Mouse (Mus musculus) CH12.LX (cell line): ENCODE results near the gene Aup1. TPM values are rescaled to one million over a fixed set of nuclear protein-coding genes. Genes with fewer than 3 reads are reported as not detected.

Experiments
- DNase-seq: peaks from one replicate; pipeline ENCODE4 v3.0.0-alpha.2; 2013; ENCODE audit errors: extremely low read depth
- H3K27ac ChIP-seq: 2 replicates; pipeline ENCODE4 v1.5.1; 2012; ENCODE audit warnings: low read depth, mild to moderate bottlenecking, control low read depth, moderate library complexity; ENCODE audit not compliant: insufficient read depth
- H3K27me3 ChIP-seq: replicated peaks from 2 replicates; pipeline ENCODE3; 2012; ENCODE audit warnings: inconsistent platforms
- H3K36me3 ChIP-seq, 2 experiments: replicated peaks in 1 of 2; 2 replicates each; pipeline versions ENCODE3 to v1.6.1; 2012; ENCODE audit warnings: inconsistent platforms in 1 of 2, low read length in 1 of 2, mild to moderate bottlenecking in 1 of 2, mixed read lengths in 1 of 2, moderate library complexity in 1 of 2; ENCODE audit not compliant: control insufficient read depth in 1 of 2, insufficient read depth in 1 of 2
- H3K4me1 ChIP-seq, 2 experiments: 2 replicates each; pipeline ENCODE4 v1.6.1; 2012; ENCODE audit warnings: inconsistent platforms in 1 of 2, moderate library complexity in 1 of 2; ENCODE audit not compliant: insufficient read depth in 2 of 2, control insufficient read depth in 1 of 2
- H3K4me2 ChIP-seq: 2 replicates; pipeline ENCODE4 v1.6.1; 2012; ENCODE audit warnings: low read depth, mild to moderate bottlenecking, control low read depth; ENCODE audit not compliant: poor library complexity, insufficient read depth, severe bottlenecking
- H3K4me3 ChIP-seq, 3 experiments: fragments of 150-350 bp in 1 of 3; sonication (generic) in 1 of 3; replicated peaks in 1 of 3; 2 replicates each; pipeline versions ENCODE3 to v1.5.1; 2011 to 2012; ENCODE audit warnings: low read depth in 2 of 3, low read length in 2 of 3, mild to moderate bottlenecking in 2 of 3, moderate library complexity in 2 of 3, control low read depth in 1 of 3, improper control_type of control experiment in 1 of 3, inconsistent platforms in 1 of 3, mixed read lengths in 1 of 3; ENCODE audit not compliant: poor library complexity in 1 of 3
- H3K79me2 ChIP-seq: replicated peaks from 2 replicates; pipeline ENCODE4 v1.6.1; 2012; ENCODE audit warnings: mild to moderate bottlenecking, moderate library complexity; ENCODE audit not compliant: control insufficient read depth, poor library complexity, insufficient read depth, severe bottlenecking; ENCODE audit errors: extremely low read depth
- H3K9ac ChIP-seq: 2 replicates; pipeline ENCODE4 v1.6.1; 2012; ENCODE audit warnings: low read depth, mild to moderate bottlenecking, control low read depth, moderate library complexity; ENCODE audit not compliant: insufficient read depth
- H3K9me3 ChIP-seq: replicated peaks from 2 replicates; pipeline ENCODE3; 2012; ENCODE audit warnings: low read length, inconsistent platforms, mixed read lengths
- BHLHE40 ChIP-seq: IDR thresholded peaks from 2 replicates; pipeline ENCODE4 v1.6.1; 2011; ENCODE audit warnings: mild to moderate bottlenecking, low read depth, low read length, improper control_type of control experiment
- CHD1 ChIP-seq: IDR thresholded peaks from 2 replicates; pipeline ENCODE4 v1.6.1; 2012; ENCODE audit warnings: low read depth, low read length, improper control_type of control experiment, inconsistent platforms
- EP300 ChIP-seq: IDR thresholded peaks from 2 replicates; pipeline ENCODE4 v1.6.1; 2011; ENCODE audit warnings: low read length, improper control_type of control experiment
- GABPA ChIP-seq: IDR thresholded peaks from 2 replicates; pipeline ENCODE4 v1.6.1; 2012; ENCODE audit warnings: low read depth, low read length, improper control_type of control experiment, inconsistent platforms; ENCODE audit not compliant: insufficient replicate concordance
- HCFC1 ChIP-seq: IDR thresholded peaks from 2 replicates; pipeline ENCODE4 v1.6.1; 2012; ENCODE audit warnings: low read depth, mild to moderate bottlenecking, inconsistent platforms, low read length, improper control_type of control experiment
- MAFK ChIP-seq: IDR thresholded peaks from 2 replicates; pipeline ENCODE4 v1.6.1; 2011; ENCODE audit warnings: low read length, improper control_type of control experiment; ENCODE audit not compliant: insufficient replicate concordance
- MAX ChIP-seq: IDR thresholded peaks from 2 replicates; pipeline ENCODE4 v1.6.1; 2011; ENCODE audit warnings: low read length, improper control_type of control experiment
- NELFE ChIP-seq: IDR thresholded peaks from 2 replicates; pipeline ENCODE4 v1.6.1; 2011; ENCODE audit warnings: low read depth, low read length, improper control_type of control experiment
- PAX5 ChIP-seq: IDR thresholded peaks from 2 replicates; pipeline ENCODE4 v1.6.1; 2012; ENCODE audit warnings: low read length, inconsistent platforms, mixed read lengths
- POLR2A ChIP-seq: IDR thresholded peaks from 2 replicates; pipeline ENCODE4 v1.6.1; 2011; ENCODE audit warnings: low read depth, mild to moderate bottlenecking, improper control_type of control experiment, low read length
- POLR2AphosphoS2 ChIP-seq: IDR thresholded peaks from 2 replicates; pipeline ENCODE4 v1.6.1; 2011; ENCODE audit warnings: low read depth, low read length, improper control_type of control experiment
- RCOR1 ChIP-seq: conservative IDR thresholded peaks from 2 replicates; pipeline ENCODE4 v1.6.1; 2012; ENCODE audit warnings: low read depth, mild to moderate bottlenecking, inconsistent platforms, low read length, improper control_type of control experiment
- SMC3 ChIP-seq: IDR thresholded peaks from 2 replicates; pipeline ENCODE4 v1.6.1; 2011; ENCODE audit warnings: low read depth, low read length, improper control_type of control experiment
- TBP ChIP-seq: conservative IDR thresholded peaks from 2 replicates; pipeline ENCODE4 v1.6.1; 2011; ENCODE audit warnings: low read depth, low read length, improper control_type of control experiment
- USF1 ChIP-seq: IDR thresholded peaks from 2 replicates; pipeline ENCODE4 v1.6.1; 2014; ENCODE audit warnings: low read depth, mild to moderate bottlenecking, inconsistent platforms, low read length, improper control_type of control experiment
- ZKSCAN1 ChIP-seq: IDR thresholded peaks from 2 replicates; pipeline ENCODE4 v1.6.1; 2012; ENCODE audit warnings: low read depth, inconsistent platforms, low read length, improper control_type of control experiment, borderline replicate concordance
- dilution Hi-C: fragments of 300-500 bp; cut with MboI; formaldehyde crosslinking; loops from 2 replicates; pipeline ENCODE4 v1.14.3; 2020; ENCODE audit warnings: low sequenced_read_pairs; ENCODE audit not compliant: extremely low pct_unique_long_range_greater_than_20kb, extremely low pct_ligation_motif_present
- in situ Hi-C: fragments of 300-500 bp; cut with MboI; formaldehyde crosslinking; loops from 3 replicates; pipeline ENCODE4 v1.14.3; 2019; ENCODE audit warnings: low sequenced_read_pairs, low pct_ligation_motif_present, low pct_unique_long_range_greater_than_20kb, mixed read lengths
- polyA plus RNA-seq: library from polyadenylated mRNA; unstranded; fragments of >175 nt; gene quantifications from 2 replicates; pipeline ENCODE4 v1.2.1, GENCODE M21; 2012; ENCODE audit warnings: low read depth; ENCODE audit not compliant: insufficient read length
- total RNA-seq, 2 experiments: library from RNA; depleted of rRNA; stranded (reverse); fragments of 300-350 nt in 1 of 2; fragments of >200 nt in 1 of 2; gene quantifications; 2 replicates each; pipeline ENCODE4 v1.2.3; 2012 to 2014

Gene Aup1
- total and polyA plus RNA-seq, 3 experiments, result 119 to 324 (median 240) TPM

GRCm38 (mm10) chr6:83020836-83021593, 33.3 kb upstream of the Aup1 start:
- in situ Hi-C loops, result no loop called here
- H3K9ac ChIP-seq, result no peak overlapping the region
- H3K27me3 ChIP-seq, result no peaks in the 10 kb centered on the region
- H3K9me3 ChIP-seq, result peaks cover 2% of the 10 kb centered on the region
- H3K4me1 ChIP-seq, result peaks cover 13 to 32% of the 10 kb centered on the region in 2 experiments
- H3K4me3 ChIP-seq, result no peak overlapping the region
- no peaks in the 10 kb centered on the region for H3K36me3 ChIP-seq
- no peak overlapping the region for H3K27ac ChIP-seq
- no peak for DNase-seq
- TF ChIP-seq USF1, result no peak
- no peak for TF ChIP-seq GABPA
- no peak for TF ChIP-seq BHLHE40
- no peak for TF ChIP-seq PAX5
- TF ChIP-seq POLR2AphosphoS2, result no peak
- no peak for TF ChIP-seq MAX
- no peak for TF ChIP-seq HCFC1
- no peak for TF ChIP-seq POLR2A
- TF ChIP-seq EP300, result no peak
- no peak for TF ChIP-seq MAFK
- TF ChIP-seq ZKSCAN1, result no peak
- no peak for TF ChIP-seq SMC3
- TF ChIP-seq TBP, result no peak
- TF ChIP-seq CHD1, result no peak
- no peaks in the 10 kb centered on the region for H3K79me2 ChIP-seq
- dilution Hi-C loops, result no loop called here
- H3K4me2 ChIP-seq, result no peak overlapping the region

GRCm38 (mm10) chr6:83023008-83023407, 31.3 kb upstream of the Aup1 start:
- H3K9ac ChIP-seq, result no peak overlapping the region

More at GRCm38 (mm10) chr6:83023008-83023407, 31.3 kb upstream of the Aup1 start:
- H3K9me3 ChIP-seq, result peaks cover 2% of the 10 kb centered on the region
- no peak overlapping the region for H3K4me3 ChIP-seq
- in situ Hi-C loops, result no loop called here
- H3K79me2 ChIP-seq, result no peaks in the 10 kb centered on the region
- no peak overlapping the region for H3K27ac ChIP-seq
- no peaks in the 10 kb centered on the region for H3K27me3 ChIP-seq
- dilution Hi-C loops, result no loop called here
- H3K36me3 ChIP-seq, result no peaks in the 10 kb centered on the region
- TF ChIP-seq NELFE (no peak), HCFC1 (no peak), SMC3 (no peak), MAX (no peak), GABPA (no peak), USF1 (no peak), RCOR1 (no peak)
- TF ChIP-seq, all 38 proteins: peak for 0
- Histone ChIP-seq H3K4me1 (peaks cover 18 to 39% of the 10 kb centered on the region in 2 experiments), H3K4me2 (no peak overlapping the region)
- DNase-seq, result no peak
